In genomic region chr6:122390720-122391119, GRCm38 (mm10) we compare ENCODE assay signal across 14 mouse cellular contexts. TPM values are rescaled to one million over a fixed set of nuclear protein-coding genes. Genes with fewer than 3 reads are reported as not detected.
A peak's percentile ranks its signal among the peaks of the same experiment; 100 is the strongest.
DNase-seq lines count a peak whose midpoint lies in the region; ATAC-seq and TF ChIP-seq lines count a peak whose summit lies in the region.
"Had no signal": no experiment of that assay in that cellular context is flagged by ENCODE, and none has a peak within 500 bp of the region (broad histone marks: within the 10 kb centered on the region; RNA-seq: fewer than 3 reads in every experiment).

No protein-coding gene starts in this region.

- no peak for DNase-seq in forebrain, embryonic 10.5 days (ENCODE audit: extremely low spot score, low spot score)
- no peak for DNase-seq in forebrain, postnatal 0 days
- DNase-seq in midbrain, embryonic 11.5 days (ENCODE audit: low spot score, missing footprints): peak; percentile 65
- no peak for DNase-seq in frontal cortex, postnatal 10 days (ENCODE audit: low spot score in 2 of 2)
- DNase-seq: kidney, adult 11 months; lung, adult 2 months; thymus, adult 18-20 months had no signal

- H3K27me3 ChIP-seq in forebrain, embryonic 10.5 days (ENCODE audit: poor library complexity, severe bottlenecking): no peaks in the 10 kb centered on the region
- H3K27me3 ChIP-seq in forebrain, postnatal 0 days (ENCODE audit: insufficient read depth, low read length): no peaks in the 10 kb centered on the region
- no peaks in the 10 kb centered on the region; the same call in 1 of the 2 replicates for H3K27me3 ChIP-seq in midbrain, embryonic 11.5 days (ENCODE audit: control insufficient read depth, insufficient read depth, low read length)
- H3K27me3 ChIP-seq in midbrain, embryonic 13.5 days: no peaks in the 10 kb centered on the region
- H3K27me3 ChIP-seq in forebrain, embryonic 15.5 days: no peaks in the 10 kb centered on the region
- H3K27me3 ChIP-seq: hindbrain, embryonic 12.5 days had no signal

- H3K36me3 ChIP-seq in forebrain, embryonic 10.5 days (replicated peaks): no peaks in the 10 kb centered on the region
- no peaks in the 10 kb centered on the region for H3K36me3 ChIP-seq in forebrain, postnatal 0 days (ENCODE audit: insufficient read depth)
- H3K36me3 ChIP-seq in midbrain, embryonic 11.5 days (ENCODE audit: control insufficient read depth, insufficient read depth, low read length): no peaks in the 10 kb centered on the region
- H3K36me3 ChIP-seq in midbrain, embryonic 13.5 days: no peaks in the 10 kb centered on the region
- H3K36me3 ChIP-seq in forebrain, embryonic 15.5 days: no peaks in the 10 kb centered on the region
- H3K36me3 ChIP-seq: hindbrain, embryonic 12.5 days; midbrain, embryonic 10.5 days had no signal

- peaks cover 7% of the 10 kb centered on the region for H3K4me1 ChIP-seq in forebrain, embryonic 10.5 days
- no peaks in the 10 kb centered on the region for H3K4me1 ChIP-seq in forebrain, postnatal 0 days (ENCODE audit: insufficient read depth)
- H3K4me1 ChIP-seq in midbrain, embryonic 11.5 days (ENCODE audit: control insufficient read depth, insufficient read depth, low read length): no peaks in the 10 kb centered on the region
- H3K4me1 ChIP-seq in midbrain, embryonic 13.5 days (replicated peaks): 0 out of 2 replicates have a peak, but pooled peaks cover 6% of the 10 kb centered on the region
- H3K4me1 ChIP-seq in forebrain, embryonic 15.5 days: no peaks in the 10 kb centered on the region

- no peak for TF ChIP-seq CTCF in forebrain, postnatal 0 days (IDR thresholded peaks at IDR 0.05; ENCODE audit: low read depth)

- no peak overlapping the region for H3K4me3 ChIP-seq in forebrain, embryonic 10.5 days
- H3K4me3 ChIP-seq in forebrain, postnatal 0 days (ENCODE audit: low read depth, low read length): no peak overlapping the region
- no peak overlapping the region for H3K4me3 ChIP-seq in midbrain, embryonic 11.5 days (ENCODE audit: low read depth, low read length)
- no peak overlapping the region for H3K4me3 ChIP-seq in midbrain, embryonic 13.5 days (replicated peaks)
- H3K4me3 ChIP-seq in forebrain, embryonic 15.5 days: no peak overlapping the region
- H3K4me3 ChIP-seq: hindbrain, embryonic 12.5 days; layer of hippocampus, adult 2 months; midbrain, embryonic 10.5 days had no signal

- WGBS in forebrain, embryonic 10.5 days: 88% methylated on average over 13 of the region's 13 CpGs
- 88% methylated on average over 13 of the region's 13 CpGs for WGBS in forebrain, postnatal 0 days
- 85% methylated on average over 13 of the region's 13 CpGs for WGBS in midbrain, embryonic 11.5 days
- WGBS in midbrain, embryonic 13.5 days: 82% methylated on average over 13 of the region's 13 CpGs
- 88% methylated on average over 13 of the region's 13 CpGs for WGBS in forebrain, embryonic 15.5 days

- ATAC-seq in forebrain, postnatal 0 days: no peak
- no peak for ATAC-seq in midbrain, embryonic 11.5 days (ENCODE audit: low FRiP score)
- no peak for ATAC-seq in midbrain, embryonic 13.5 days
- ATAC-seq in erythroblast, adult 5-6 weeks (replicated peaks; ENCODE audit: low FRiP score, poor library complexity, severe bottlenecking): peak; percentile 54
- ATAC-seq in megakaryocyte-erythroid progenitor cell, adult 5-6 weeks (replicated peaks; ENCODE audit: low FRiP score, low TSS enrichment, poor library complexity, severe bottlenecking): 0 out of 2 replicates have a peak, but pooled peaks have one; percentile 6
- ATAC-seq in forebrain, embryonic 15.5 days (replicated peaks): no peak

- 0 out of 2 replicates have a peak overlapping the region, but pooled peaks have one; percentile 44 for H3K27ac ChIP-seq in forebrain, embryonic 10.5 days
- no peak overlapping the region for H3K27ac ChIP-seq in forebrain, postnatal 0 days (ENCODE audit: low read depth, low read length)
- no peak overlapping the region for H3K27ac ChIP-seq in midbrain, embryonic 11.5 days (ENCODE audit: low read depth, low read length)
- H3K27ac ChIP-seq in midbrain, embryonic 13.5 days: no peak overlapping the region
- H3K27ac ChIP-seq in forebrain, embryonic 15.5 days (replicated peaks): no peak overlapping the region
- H3K27ac ChIP-seq: hindbrain, embryonic 12.5 days; layer of hippocampus, adult 2 months had no signal

- H3K9ac ChIP-seq in forebrain, postnatal 0 days: no peak overlapping the region
- no peak overlapping the region for H3K9ac ChIP-seq in midbrain, embryonic 11.5 days (ENCODE audit: low read length)
- H3K9ac ChIP-seq in midbrain, embryonic 13.5 days (replicated peaks): no peak overlapping the region
- H3K9ac ChIP-seq in forebrain, embryonic 15.5 days (replicated peaks): no peak overlapping the region
- H3K9ac ChIP-seq: hindbrain, embryonic 12.5 days had no signal

- no peak overlapping the region for H3K4me2 ChIP-seq in forebrain, postnatal 0 days (ENCODE audit: low read depth)
- H3K4me2 ChIP-seq in midbrain, embryonic 11.5 days: no peak overlapping the region
- no peak overlapping the region for H3K4me2 ChIP-seq in midbrain, embryonic 13.5 days (replicated peaks)
- H3K4me2 ChIP-seq in forebrain, embryonic 15.5 days (replicated peaks): no peak overlapping the region
- H3K4me2 ChIP-seq: hindbrain, embryonic 12.5 days had no signal

- peaks cover 4% of the 10 kb centered on the region; the same call in 1 of the 2 replicates for H3K9me3 ChIP-seq in forebrain, embryonic 10.5 days
- H3K9me3 ChIP-seq in forebrain, postnatal 0 days (ENCODE audit: low read length): no peaks in the 10 kb centered on the region
- H3K9me3 ChIP-seq in midbrain, embryonic 11.5 days (ENCODE audit: control insufficient read depth, low read length): no peaks in the 10 kb centered on the region
- no peaks in the 10 kb centered on the region for H3K9me3 ChIP-seq in midbrain, embryonic 13.5 days
- H3K9me3 ChIP-seq in forebrain, embryonic 15.5 days: no peaks in the 10 kb centered on the region
- H3K9me3 ChIP-seq: hindbrain, embryonic 12.5 days; midbrain, embryonic 10.5 days had no signal

RNA-seq across cellular contexts. Expression of gene Phc1, which starts 50.4 kb away (rescaled TPM):
- polyA plus RNA-seq in forebrain, embryonic 10.5 days (2016; fragmentation: Nextera tagmentation; extraction: Ambion mirVana): 26.2 and 29.7 TPM in 2 replicates
- 53.6 and 75.7 TPM in 2 replicates for total RNA-seq in forebrain, postnatal 0 days (2014; rRNA removed)
- polyA plus RNA-seq in forebrain, postnatal 0 days (2015; fragmentation: Nextera tagmentation; extraction: Ambion mirVana): 21.9 and 24.6 TPM in 2 replicates
- 30.7 and 34.7 TPM in 2 replicates for polyA plus RNA-seq in midbrain, embryonic 11.5 days (2014; fragmentation: Nextera tagmentation; extraction: Ambion mirVana)
- 37.7 and 39.0 TPM in 2 replicates for polyA plus RNA-seq in midbrain, embryonic 13.5 days (2015; fragmentation: Nextera tagmentation; extraction: Ambion mirVana)
- 1.7 and 15.9 TPM in 2 replicates for total RNA-seq in erythroblast, adult 5-6 weeks (2015; ENCODE audit: low replicate concordance)
- total RNA-seq in erythroblast, adult 5-6 weeks (2017; ENCODE audit: low replicate concordance): 0.34 and 1.5 TPM in 2 replicates
- 22.4 and 38.2 TPM in 2 replicates for total RNA-seq in megakaryocyte-erythroid progenitor cell, adult 5-6 weeks (2014; fragmentation: Nextera tagmentation)
- 11.7 and 15.7 TPM in 2 replicates for total RNA-seq in megakaryocyte-erythroid progenitor cell, adult 5-6 weeks (2017)
- 34.2 and 36.1 TPM in 2 replicates for polyA plus RNA-seq in forebrain, embryonic 15.5 days (2015; fragmentation: Nextera tagmentation; extraction: Ambion mirVana)

Comparison
In these comparisons a context has a peak if more than half of its experiments do, and no peak if none do; other contexts are left out.
1. ATAC-seq: peak in erythroblast, adult 5-6 weeks (single experiment) and megakaryocyte-erythroid progenitor cell, adult 5-6 weeks (single experiment); none in forebrain, postnatal 0 days (single experiment), midbrain, embryonic 11.5 days (single experiment), midbrain, embryonic 13.5 days (single experiment) and forebrain, embryonic 15.5 days (single experiment).